Mouse (Mus musculus) kidney, postnatal 0 days (tissue): ENCODE results near the gene Chst11. TPM values are rescaled to one million over a fixed set of nuclear protein-coding genes. Genes with fewer than 3 reads are reported as not detected.

ENCODE experiments used
- ATAC-seq: fragments of 200-750 bp; cut with Nextera tagmentation; replicated peaks from 2 replicates; pipeline ENCODE4 v1.8.0; 2017; ENCODE audit warnings: low read depth, moderate number of reproducible peaks, moderate TSS enrichment, moderate library complexity; ENCODE audit not compliant: low FRiP score
- DNase-seq: peaks from one replicate; pipeline ENCODE4 v3.0.0-alpha.2; 2016; ENCODE audit warnings: low spot score
- H3K27ac ChIP-seq: fragments of 300-500 bp; sonication (generic); 2 replicates; pipeline ENCODE4 v1.5.1; 2014; ENCODE audit warnings: mild to moderate bottlenecking
- H3K27me3 ChIP-seq: fragments of 300-500 bp; sonication (generic); 2 replicates; pipeline ENCODE4 v1.6.1; 2014; ENCODE audit warnings: low read length, mixed read lengths; ENCODE audit not compliant: insufficient read depth
- H3K36me3 ChIP-seq: fragments of 300-500 bp; sonication (generic); 2 replicates; pipeline ENCODE4 v1.6.1; 2014; ENCODE audit warnings: low read length, mixed read lengths; ENCODE audit not compliant: insufficient read depth
- H3K4me1 ChIP-seq: fragments of 300-500 bp; sonication (generic); replicated peaks from 2 replicates; pipeline ENCODE4 v1.6.1; 2014; ENCODE audit warnings: antibody characterized with exemption, low read length, mixed read lengths; ENCODE audit not compliant: insufficient read depth
- H3K4me2 ChIP-seq: fragments of 300-500 bp; sonication (generic); 2 replicates; pipeline ENCODE4 v1.6.1; 2014; ENCODE audit warnings: mild to moderate bottlenecking, low read length, moderate library complexity, mixed read lengths
- H3K4me3 ChIP-seq: fragments of 300-500 bp; sonication (generic); replicated peaks from 2 replicates; pipeline ENCODE4 v1.5.1; 2014; ENCODE audit warnings: low read depth, low read length
- H3K9ac ChIP-seq: fragments of 300-500 bp; sonication (generic); 2 replicates; pipeline ENCODE4 v1.6.1; 2014; ENCODE audit warnings: low read depth, low read length
- H3K9me3 ChIP-seq: fragments of 300-500 bp; sonication (generic); replicated peaks from 2 replicates; pipeline ENCODE4 v1.6.1; 2016; ENCODE audit warnings: low read length, inconsistent platforms, mixed read lengths
- CTCF ChIP-seq: IDR thresholded peaks from 2 replicates; pipeline ENCODE4 v1.5.1; 2016; ENCODE audit warnings: antibody characterized with exemption, low read depth, mild to moderate bottlenecking, moderate library complexity
- WGBS: fragments of 180-500 bp; shearing (Covaris S2); extraction: QIAGEN DNeasy Blood & Tissue Kit; methylation state at CpG from one replicate; pipeline ENCODE4 v1.1.7; 2014; 5-methylcytosine and 5-hydroxymethylcytosine counted together
- polyA plus RNA-seq: library from polyadenylated mRNA; unstranded; fragments of >200 nt; fragmentation: Nextera tagmentation; extraction: Ambion mirVana; gene quantifications from 2 replicates; pipeline ENCODE4 v1.2.1, GENCODE M21; 2015

Chst11 gene
- polyA plus RNA-seq, 1 experiment from 2014 or later = 2.9 TPM

GRCm38 (mm10) chr10:83220847-83221246, 235.5 kb downstream of the Chst11 start:
- Histone ChIP-seq H3K36me3 (no peaks in the 10 kb centered on the region), H3K9me3 (no peaks in the 10 kb centered on the region), H3K27me3 (no peaks in the 10 kb centered on the region), H3K4me2 (no peak overlapping the region), H3K4me3 (no peak overlapping the region), H3K4me1 (no peaks in the 10 kb centered on the region), H3K9ac (no peak overlapping the region), H3K27ac (no peak overlapping the region)
- TF ChIP-seq CTCF = no peak
- WGBS = 88% methylated on average over 3 of the region's 3 CpGs
- ATAC-seq = no peak
- DNase-seq = no peak

- WGBS = 50% methylated on average over 3 of the region's 3 CpGs
- no peaks in the 10 kb centered on the region for H3K4me1 ChIP-seq
- H3K4me2 ChIP-seq = no peak overlapping the region
- H3K27me3 ChIP-seq = no peaks in the 10 kb centered on the region
- H3K36me3 ChIP-seq = no peaks in the 10 kb centered on the region
- no peaks in the 10 kb centered on the region for H3K9me3 ChIP-seq
- H3K9ac ChIP-seq = no peak overlapping the region
- ATAC-seq (no peak), DNase-seq (peak; percentile 54)
- no peak overlapping the region for H3K27ac ChIP-seq
- H3K4me3 ChIP-seq = no peak overlapping the region
- TF ChIP-seq CTCF = peak; percentile 73
Measured at GRCm38 (mm10) chr10:83224999-83225398, 239.7 kb downstream of the Chst11 start.

- Histone ChIP-seq H3K4me3 (no peak overlapping the region), H3K4me1 (no peaks in the 10 kb centered on the region), H3K27me3 (no peaks in the 10 kb centered on the region), H3K27ac (no peak overlapping the region), H3K36me3 (no peaks in the 10 kb centered on the region), H3K9me3 (no peaks in the 10 kb centered on the region), H3K4me2 (no peak overlapping the region), H3K9ac (no peak overlapping the region)
- DNase-seq (no peak), ATAC-seq (no peak)
- WGBS = 69% methylated on average over 4 of the region's 4 CpGs
- no peak for TF ChIP-seq CTCF
Measured at GRCm38 (mm10) chr10:83228626-83229025, 243.3 kb downstream of the Chst11 start.

GRCm38 (mm10) chr10:83233967-83234366, 248.7 kb downstream of the Chst11 start:
- Histone ChIP-seq H3K27me3 (no peaks in the 10 kb centered on the region), H3K9me3 (no peaks in the 10 kb centered on the region), H3K4me3 (no peak overlapping the region), H3K4me1 (0 out of 2 replicates have a peak, but pooled peaks cover 3% of the 10 kb centered on the region), H3K9ac (no peak overlapping the region), H3K36me3 (no peaks in the 10 kb centered on the region), H3K4me2 (no peak overlapping the region), H3K27ac (no peak overlapping the region)
- 77% methylated on average over 3 of the region's 3 CpGs for WGBS
- ATAC-seq = no peak
- no peak for DNase-seq
- TF ChIP-seq CTCF = no peak

GRCm38 (mm10) chr10:83234391-83234790, 249.1 kb downstream of the Chst11 start:
- DNase-seq = no peak
- no peak overlapping the region for H3K9ac ChIP-seq

GRCm38 (mm10) chr10:83242106-83242686, 256.9 kb downstream of the Chst11 start:
- WGBS = 63% methylated on average over 11 of the region's 11 CpGs
- no peak for ATAC-seq
- H3K27me3 ChIP-seq = no peaks in the 10 kb centered on the region
- no peaks in the 10 kb centered on the region for H3K36me3 ChIP-seq
- H3K9ac ChIP-seq = no peak overlapping the region
- H3K4me3 ChIP-seq = no peak overlapping the region
- H3K4me1 ChIP-seq = no peaks in the 10 kb centered on the region
- DNase-seq = peak; percentile 26
- H3K4me2 ChIP-seq = no peak overlapping the region
- H3K27ac ChIP-seq = no peak overlapping the region
- no peak for TF ChIP-seq CTCF
- no peaks in the 10 kb centered on the region for H3K9me3 ChIP-seq

More at GRCm38 (mm10) chr10:83234391-83234790, 249.1 kb downstream of the Chst11 start:
- no peak for ATAC-seq
- Histone ChIP-seq H3K27me3 (no peaks in the 10 kb centered on the region), H3K36me3 (no peaks in the 10 kb centered on the region), H3K4me1 (0 out of 2 replicates have a peak, but pooled peaks cover 3% of the 10 kb centered on the region), H3K4me2 (no peak overlapping the region), H3K9me3 (no peaks in the 10 kb centered on the region), H3K27ac (no peak overlapping the region), H3K4me3 (no peak overlapping the region)
- WGBS = 55% methylated on average over 4 of the region's 4 CpGs
- TF ChIP-seq CTCF = no peak

- Histone ChIP-seq H3K9me3 (no peaks in the 10 kb centered on the region), H3K27me3 (no peaks in the 10 kb centered on the region), H3K4me2 (no peak overlapping the region), H3K36me3 (no peaks in the 10 kb centered on the region), H3K4me3 (no peak overlapping the region), H3K27ac (no peak overlapping the region), H3K4me1 (no peaks in the 10 kb centered on the region), H3K9ac (no peak overlapping the region)
- TF ChIP-seq CTCF = no peak
- DNase-seq (no peak), ATAC-seq (no peak)
- WGBS = 31% methylated on average over 6 of the region's 6 CpGs
Measured at GRCm38 (mm10) chr10:83244131-83244530, 258.8 kb downstream of the Chst11 start.

Other genes starting within 250 kb of the Chst11 start
- gene Nfyb, start 221.4 kb upstream of the Chst11 start, polyA plus RNA-seq = 35.0 and 37.6 TPM in 2 replicates
- 70.9 and 73.8 TPM in 2 replicates for gene Txnrd1, start 151.5 kb upstream of the Chst11 start, polyA plus RNA-seq
- gene Eid3, start 118.9 kb upstream of the Chst11 start, polyA plus RNA-seq = 0.14 and 0.20 TPM in 2 replicates